Mouse (Mus musculus) testis, adult 2 months (tissue): ENCODE results near the gene Gm15517.

ENCODE experiments used
- CTCF ChIP-seq: fragments of 200-500 bp; IDR thresholded peaks from 2 replicates; pipeline ENCODE4 v1.5.1; 2012; ENCODE audit warnings: low read depth, mild to moderate bottlenecking, inconsistent platforms, low read length, moderate library complexity; ENCODE audit not compliant: control insufficient read depth, insufficient read depth, insufficient replicate concordance
- POLR2A ChIP-seq: fragments of 200-500 bp; IDR thresholded peaks from 2 replicates; pipeline ENCODE4 v1.6.1; 2012; ENCODE audit warnings: low read depth, mild to moderate bottlenecking, inconsistent platforms, low read length, moderate library complexity; ENCODE audit not compliant: control insufficient read depth

- TF ChIP-seq POLR2A (no peak; the same call in 1 of the 2 replicates), CTCF (no peak)
Observed at GRCm38 (mm10) chr7:44246984-44247470, 14.2 kb upstream of the Gm15517 start.
